Mouse (Mus musculus): ENCODE measurements around the gene Arfgap3.

DNA sequence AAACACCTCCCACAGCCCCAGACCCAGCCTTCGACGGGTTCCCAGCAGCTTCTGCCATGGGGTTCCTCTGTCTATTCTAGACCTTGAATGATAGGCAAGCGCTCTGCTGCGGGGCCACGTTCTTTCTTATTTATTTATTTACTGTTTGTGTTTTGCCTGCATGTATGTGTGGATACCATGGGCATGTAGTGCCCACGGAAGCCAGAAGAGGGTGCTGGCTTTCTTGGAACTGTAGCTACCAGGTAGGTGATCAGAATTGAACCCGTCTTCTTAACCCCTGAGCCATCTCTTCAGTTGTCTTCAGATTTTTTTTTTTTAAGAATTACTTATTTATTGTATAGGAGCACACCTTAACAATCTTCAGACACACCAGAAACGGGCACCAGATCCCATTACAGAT lies 51.7 kb downstream of the Arfgap3 start:
- TF ChIP-seq CTCF (IDR thresholded peaks at IDR 0.05; ENCODE audit: low read depth) (peak; percentile 64), EP300 (IDR thresholded peaks at IDR 0.05; ENCODE audit: low read depth) (no peak)

Measured in liver, embryonic 14.5 days (tissue).